Mouse (Mus musculus) heart, postnatal 0 days (tissue): ENCODE measurements around the gene Cyp2a5.
"Not testable (repeated sequence)": the region's sequence is repeated elsewhere in the genome, so short reads cannot be mapped to it uniquely, and the experiment has no call there.

ENCODE experiments used
- CTCF ChIP-seq: IDR thresholded peaks from 2 replicates; pipeline ENCODE4 v1.5.1; 2016; ENCODE audit warnings: antibody characterized with exemption, control low read depth, low read depth
- EP300 ChIP-seq: IDR thresholded peaks from 2 replicates; pipeline ENCODE4 v1.6.1; 2016; ENCODE audit warnings: antibody characterized with exemption, low read depth

GRCm38 (mm10) chr7:26880600-26880999 lies 45.5 kb downstream of the Cyp2a5 start:
- TF ChIP-seq CTCF, EP300: not testable (repeated sequence)
